Mouse (Mus musculus): Measurements from ENCODE around the gene Iqsec1.

The Iqsec1 gene

DNA sequence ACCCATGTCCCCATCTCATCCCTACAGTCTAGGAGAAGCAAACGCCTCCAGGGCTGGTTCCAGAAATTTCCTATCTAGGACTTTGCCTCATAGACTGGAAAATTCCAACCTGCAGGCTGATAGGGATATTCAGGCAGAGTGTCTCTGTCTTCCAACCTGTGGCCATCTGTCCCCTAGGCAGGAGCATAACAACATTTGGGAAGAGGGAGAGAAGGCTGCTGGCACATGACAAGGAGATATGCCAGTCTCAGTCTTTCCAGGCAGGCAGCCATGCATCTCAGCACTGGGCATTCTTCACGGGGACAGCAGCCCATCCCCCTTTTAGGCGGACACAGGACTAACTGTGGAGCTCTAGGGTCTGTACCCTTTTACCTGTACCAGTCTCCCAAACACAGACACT is 176.4 kb downstream of the Iqsec1 start:
- no peak for DNase-seq

DNA sequence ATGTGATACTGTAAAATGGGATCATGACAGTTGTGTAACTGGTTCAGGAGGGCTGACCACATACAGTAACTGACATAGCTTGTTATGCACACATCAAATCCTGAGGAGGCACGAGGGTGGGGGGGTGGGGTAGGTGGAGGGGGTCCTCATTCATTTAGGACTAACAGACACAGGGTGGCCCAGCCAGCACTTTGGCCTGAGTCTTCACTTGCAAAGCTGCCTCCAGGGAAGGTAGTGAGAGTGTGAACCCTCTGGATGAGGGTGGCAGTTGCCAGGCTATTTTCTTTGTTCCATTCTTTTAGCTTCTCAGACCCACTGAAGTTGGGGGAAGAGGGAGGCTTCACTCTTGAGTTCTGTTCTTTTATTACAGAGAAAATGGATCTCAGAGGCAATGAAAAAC is 177.9 kb downstream of the Iqsec1 start:
- DNase-seq = no peak

DNA sequence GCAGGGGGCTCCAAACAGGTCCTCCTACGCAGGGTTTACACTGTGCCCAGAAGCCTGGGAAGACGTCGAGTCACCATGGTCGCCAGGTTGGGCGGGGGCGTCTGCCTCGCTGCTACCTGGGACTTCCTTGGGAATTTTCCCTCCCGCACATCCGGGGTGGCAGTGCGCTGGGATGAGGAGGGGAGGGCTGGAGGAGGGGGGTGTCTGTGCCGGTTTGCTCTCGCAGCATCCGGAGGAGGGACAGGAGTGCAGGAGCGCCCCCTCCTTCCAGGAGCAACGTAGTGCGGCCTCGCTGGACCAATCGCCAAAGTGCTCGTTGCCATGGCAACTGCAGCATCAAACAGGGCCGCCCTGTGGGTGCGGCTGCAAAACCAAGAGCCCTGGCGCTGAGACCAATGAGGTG is 178.5 kb downstream of the Iqsec1 start:
- peak; percentile 34 to 56 for DNase-seq

DNA sequence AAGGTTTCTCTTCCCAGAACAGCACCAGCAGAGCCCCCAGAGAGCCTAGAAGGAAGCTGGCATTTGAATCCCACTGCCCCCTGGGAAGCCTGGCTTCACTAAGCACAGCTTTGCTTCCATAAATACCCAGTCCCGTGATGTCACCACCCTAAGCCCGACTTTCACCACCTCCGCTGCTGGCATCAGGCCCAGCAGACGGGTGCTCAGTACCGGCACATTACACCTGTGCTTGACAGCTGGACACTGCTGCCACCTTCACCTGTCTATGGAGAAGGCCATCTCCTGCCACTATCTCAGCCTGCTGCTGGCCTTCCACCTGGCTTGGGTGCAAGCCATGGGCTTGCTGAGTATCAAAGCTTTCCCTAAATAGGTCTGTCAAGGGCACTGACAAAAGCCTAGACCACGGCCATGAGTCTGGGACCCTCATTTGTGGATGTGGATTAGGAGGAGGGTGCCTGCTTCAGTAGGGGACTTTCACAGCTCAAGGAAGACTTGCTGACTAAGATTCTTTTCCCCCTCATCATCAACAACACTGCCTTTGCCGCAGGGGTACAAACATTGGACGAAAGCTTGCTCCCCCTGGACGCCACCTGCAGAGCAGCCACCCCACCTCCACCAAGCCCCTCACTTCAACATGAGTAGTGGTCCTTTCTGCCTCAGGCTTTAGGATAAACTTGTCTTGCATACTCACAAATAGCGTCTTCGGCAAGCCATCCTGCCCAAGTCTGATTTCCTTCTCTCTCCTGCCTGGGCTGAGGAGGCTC is 179.2 kb downstream of the Iqsec1 start:
- DNase-seq = peak; percentile 3 to 4

DNA sequence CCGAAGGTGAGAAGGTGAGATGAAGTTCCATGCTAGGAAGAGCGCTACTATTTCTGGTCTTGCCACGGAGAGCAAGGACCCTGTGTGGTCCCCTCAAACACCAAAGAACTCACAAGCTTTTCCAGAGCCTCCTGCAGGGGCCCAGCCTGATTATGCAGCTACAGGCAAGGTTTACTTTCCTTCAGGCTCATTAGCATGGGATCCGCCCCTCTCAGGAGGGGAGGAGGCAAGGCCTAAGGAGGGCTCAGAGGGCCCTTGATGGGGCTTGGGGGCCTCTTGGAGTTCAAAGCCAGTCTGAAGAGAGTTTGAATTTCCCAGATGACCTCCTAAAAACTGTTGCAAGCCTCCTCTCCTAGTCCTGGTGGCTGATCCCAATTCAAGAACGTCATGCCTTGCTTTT is 179.9 kb downstream of the Iqsec1 start:
- no peak for DNase-seq

DNA sequence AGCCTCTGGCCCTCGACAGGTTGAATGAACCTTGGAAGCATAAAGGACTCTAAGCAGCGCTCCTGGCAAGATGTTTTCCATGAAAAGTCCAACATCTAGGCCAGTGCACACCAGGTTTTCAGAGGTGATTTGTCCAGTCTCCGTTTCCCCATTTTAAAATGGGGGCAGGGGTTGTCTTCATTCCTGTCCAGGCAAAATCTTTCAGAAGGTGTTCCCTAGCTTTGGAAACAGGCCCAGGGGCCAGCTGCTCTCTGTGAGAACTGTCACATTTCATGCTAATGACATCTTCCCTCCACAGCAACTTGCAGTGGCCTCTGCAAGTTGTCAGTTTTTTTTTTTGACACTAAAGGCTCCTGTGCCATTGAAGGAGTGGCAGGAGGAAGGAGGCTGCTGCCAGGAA is 180.4 kb downstream of the Iqsec1 start:
- DNase-seq = no peak

- no peak for DNase-seq
Observed at GRCm38 (mm10) chr6:90807581-90807980, 180.9 kb downstream of the Iqsec1 start.

DNA sequence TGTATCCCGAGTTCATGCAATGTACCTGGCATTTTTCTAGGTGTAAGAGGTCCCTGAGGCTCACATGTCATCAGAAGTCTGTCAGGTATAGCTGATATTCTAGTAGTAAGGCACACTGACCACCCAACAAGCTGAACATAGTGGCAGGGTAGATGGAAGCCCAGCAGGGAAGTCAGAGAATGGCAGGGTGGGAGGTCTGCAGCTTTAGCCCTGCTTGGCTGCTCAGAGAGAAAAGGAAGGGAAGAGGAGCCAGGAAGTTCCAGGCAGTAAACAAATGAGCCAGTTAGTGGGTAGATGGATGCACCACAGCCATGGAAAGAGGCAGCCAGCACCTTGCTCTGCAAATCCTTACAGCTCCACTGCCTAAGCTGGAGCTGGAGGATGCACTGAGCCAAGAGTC is 181.7 kb downstream of the Iqsec1 start:
- DNase-seq = no peak

GRCm38 (mm10) chr6:90805101-90805500 is 183.4 kb downstream of the Iqsec1 start:
- no peak for DNase-seq

DNA sequence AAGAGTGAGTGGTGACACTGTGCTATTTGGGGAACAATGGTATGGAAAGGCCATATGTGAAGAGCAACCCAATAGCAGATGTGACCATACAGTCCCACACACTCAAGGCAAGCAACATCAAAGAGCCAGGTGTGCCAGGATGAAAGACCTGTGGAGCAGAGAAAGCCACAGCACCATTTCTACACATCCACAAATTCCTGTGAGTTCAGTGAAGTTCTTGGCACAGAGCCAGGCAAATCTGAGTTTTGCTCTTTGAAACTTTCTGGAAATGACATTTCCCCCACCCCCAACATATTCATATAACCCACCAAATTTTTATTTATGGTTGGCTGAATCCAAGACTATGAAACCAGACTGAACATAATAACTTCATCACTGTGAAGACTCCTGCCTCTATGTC is 183.8 kb downstream of the Iqsec1 start:
- peak in 1 of 2 experiments; percentile 10 for DNase-seq

- DNase-seq = no peak
Observed at GRCm38 (mm10) chr6:90802604-90803003, 185.9 kb downstream of the Iqsec1 start.

DNA sequence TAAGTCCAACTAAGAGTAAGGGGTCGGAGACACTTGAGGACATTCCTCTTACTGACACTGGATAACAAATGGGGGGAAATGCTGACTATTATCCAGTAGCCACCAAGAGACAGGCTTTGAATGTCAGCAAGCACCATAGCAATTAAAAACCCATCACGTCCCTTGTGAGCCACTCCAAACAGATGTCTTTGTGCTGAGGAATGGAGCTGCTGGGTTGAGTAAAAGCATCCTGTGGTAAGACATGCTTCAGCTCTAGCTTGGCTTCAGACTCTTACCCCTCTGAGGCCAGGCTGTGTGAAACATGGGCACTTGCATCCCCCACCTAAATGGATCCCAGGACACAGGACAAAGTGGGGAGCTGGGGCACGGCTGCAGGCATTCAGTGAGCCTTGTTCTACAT is 186.4 kb downstream of the Iqsec1 start:
- no peak for DNase-seq

GRCm38 (mm10) chr6:90800825-90801224 is 187.7 kb downstream of the Iqsec1 start:
- no peak for DNase-seq

DNA sequence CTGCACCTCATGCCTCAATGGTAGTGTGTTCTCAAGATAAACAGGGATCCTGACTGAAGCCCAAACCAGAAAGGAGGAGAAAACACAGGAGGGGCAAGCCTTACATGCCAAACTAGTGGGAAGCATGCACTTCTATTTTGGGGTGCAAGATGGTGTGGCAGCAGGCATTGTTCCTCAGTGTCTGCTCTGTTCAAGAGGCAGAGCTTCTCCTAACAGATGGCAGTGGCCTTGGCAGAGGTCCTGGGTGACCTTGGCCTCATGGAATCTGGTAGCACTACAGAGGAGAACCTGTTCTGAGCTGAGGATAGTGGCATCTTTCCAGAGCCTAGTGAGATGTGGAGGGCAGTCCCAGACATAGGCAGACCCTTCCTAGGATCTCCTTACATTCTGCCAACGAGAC is 189.4 kb downstream of the Iqsec1 start:
- DNase-seq = no peak

GRCm38 (mm10) chr6:90798201-90798600 is 190.3 kb downstream of the Iqsec1 start:
- no peak for DNase-seq

- DNase-seq = no peak
Observed at GRCm38 (mm10) chr6:90796902-90797596, 191.4 kb downstream of the Iqsec1 start.

DNA sequence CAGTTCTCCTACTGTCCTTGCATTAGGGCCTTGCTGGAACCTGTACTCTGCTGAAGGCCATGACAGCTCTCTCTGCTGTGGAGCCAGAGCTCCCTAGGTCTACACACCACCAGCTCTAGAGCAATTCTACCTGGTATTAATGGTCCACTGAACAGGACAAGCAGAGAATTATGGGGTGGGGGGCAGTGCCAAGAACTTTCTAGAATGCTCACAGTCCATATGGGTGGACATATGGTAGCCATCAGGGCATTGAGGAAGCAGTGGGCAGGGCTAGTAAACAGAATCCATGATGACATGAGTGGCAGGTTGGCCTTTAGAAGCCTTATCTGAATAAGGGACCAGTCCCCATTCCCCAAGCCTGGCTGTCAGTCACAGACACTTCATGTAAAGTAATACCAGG is 197.6 kb downstream of the Iqsec1 start:
- no peak for DNase-seq

DNA sequence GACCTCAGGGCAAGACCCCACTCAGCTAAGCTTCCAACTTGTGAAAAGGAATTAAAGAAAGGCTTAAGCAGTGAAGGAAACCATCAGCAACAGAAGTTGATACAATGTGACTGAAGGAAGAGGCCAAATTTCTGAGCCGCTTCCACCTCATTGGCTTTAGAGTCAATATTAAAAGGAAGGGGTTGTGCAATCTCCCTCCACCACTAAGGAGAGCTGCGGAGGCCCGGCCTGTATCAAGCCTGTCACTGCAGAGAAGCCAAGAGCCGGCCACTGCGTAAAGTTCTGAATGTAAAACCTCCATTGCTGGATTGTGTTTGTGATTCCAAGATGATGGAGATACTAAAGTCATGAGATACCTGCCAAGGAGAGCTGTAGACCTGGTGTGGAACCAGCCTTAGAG is 199.0 kb downstream of the Iqsec1 start:
- no peak for DNase-seq

GRCm38 (mm10) chr6:90787587-90787986 is 200.9 kb downstream of the Iqsec1 start:
- no peak for DNase-seq

DNA sequence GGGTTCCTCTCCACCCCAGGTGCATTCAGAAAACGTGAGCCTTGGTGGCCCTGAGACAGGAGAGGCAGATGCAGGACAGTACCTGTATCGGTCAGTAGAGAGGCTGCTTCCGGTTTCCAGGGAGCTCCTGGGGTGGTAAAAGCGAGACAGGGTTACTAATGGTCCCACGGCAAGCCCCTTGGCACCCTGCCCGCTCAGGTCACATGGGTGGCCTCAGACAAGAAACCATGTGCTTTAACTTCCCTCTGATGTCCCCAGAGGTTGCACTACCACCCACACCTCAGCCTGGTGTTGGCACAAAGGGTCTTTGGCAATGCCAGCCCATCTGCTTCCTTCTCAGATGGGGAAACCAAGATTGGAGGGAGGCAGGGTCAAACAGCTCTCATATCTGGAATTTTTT is 201.4 kb downstream of the Iqsec1 start:
- peak in 1 of 2 experiments; percentile 19 for DNase-seq

DNA sequence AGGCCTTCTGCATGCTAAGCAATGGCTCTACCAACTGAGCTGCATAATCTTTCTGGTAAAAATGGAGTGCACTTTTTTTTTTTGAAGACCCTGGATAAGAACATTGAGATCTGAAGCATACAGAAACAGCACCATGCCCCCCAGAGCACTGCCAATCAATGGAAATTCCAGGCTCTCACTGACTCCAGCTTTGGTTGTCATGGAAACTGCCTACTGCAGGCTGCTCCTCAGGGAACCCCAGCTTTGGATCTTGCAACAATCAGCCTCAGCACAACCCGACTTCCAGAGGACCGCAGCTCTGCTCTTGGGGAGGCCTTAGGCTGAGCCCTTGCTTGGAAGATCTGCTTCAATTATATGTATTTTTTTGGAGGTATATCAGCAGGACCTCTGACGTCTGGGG is 201.9 kb downstream of the Iqsec1 start:
- no peak for DNase-seq

- no peak for DNase-seq
Observed at GRCm38 (mm10) chr6:90783945-90784344, 204.5 kb downstream of the Iqsec1 start.

DNA sequence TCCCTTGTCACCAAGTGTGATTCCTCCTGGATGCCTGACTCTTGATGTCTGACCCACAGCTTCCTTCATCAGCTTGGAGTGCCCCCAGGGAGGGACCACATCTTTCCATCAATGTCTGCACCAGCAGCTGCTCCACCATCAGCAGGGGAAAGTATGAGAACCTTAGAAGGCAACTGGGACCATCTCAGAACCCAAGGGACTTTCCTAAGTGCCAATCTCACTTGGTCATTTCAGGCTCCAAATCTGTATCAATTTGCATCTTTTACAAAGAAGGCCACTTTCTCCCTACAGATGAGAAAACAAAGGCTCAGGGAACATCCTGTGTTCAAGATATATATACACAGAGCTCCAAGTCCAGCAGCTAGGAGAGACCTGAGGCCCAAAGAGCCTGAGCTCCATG is 205.3 kb downstream of the Iqsec1 start:
- DNase-seq = no peak

DNA sequence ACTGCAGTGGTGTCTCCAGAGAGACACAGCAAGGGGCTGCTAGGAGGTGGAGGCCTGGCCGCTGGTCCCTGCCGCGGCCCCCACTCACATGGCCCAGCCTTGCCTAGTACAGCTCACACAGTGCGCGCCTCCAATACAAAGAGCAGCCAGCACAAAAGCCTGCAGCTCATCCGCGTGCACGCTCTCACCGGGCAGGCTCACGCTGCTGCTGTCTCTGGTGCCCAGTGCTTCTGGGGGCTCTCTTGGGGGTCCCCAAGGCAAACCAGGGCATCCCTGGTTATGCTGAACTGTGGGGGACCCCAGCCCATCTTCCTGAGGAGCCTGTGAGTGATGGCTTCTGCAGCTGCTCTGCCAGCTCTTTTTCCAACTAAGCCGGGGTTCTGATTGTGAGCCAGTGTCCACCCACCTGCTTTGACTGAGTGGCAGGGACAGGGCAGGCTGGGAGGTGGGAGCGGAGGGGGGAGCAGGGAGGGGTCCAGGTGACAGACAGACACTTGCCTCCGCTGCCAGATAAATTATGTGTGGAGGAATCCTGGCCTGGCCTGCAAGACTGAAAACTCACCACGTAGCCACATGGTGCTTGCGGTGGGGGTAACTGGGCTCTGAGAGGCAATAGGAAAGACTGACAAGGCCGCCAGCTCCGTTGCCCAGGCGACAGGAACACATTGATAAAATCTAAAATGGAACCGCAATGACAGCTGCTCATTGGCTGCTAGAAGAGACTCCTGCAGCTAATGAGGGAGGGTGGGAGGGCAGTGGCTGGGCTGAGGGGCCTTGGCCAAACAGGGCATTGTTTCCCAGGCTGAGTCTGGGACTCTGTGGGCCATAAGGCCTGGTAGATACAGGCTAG is 206.3 kb downstream of the Iqsec1 start:
- peak in 1 of 2 experiments; percentile 14 for DNase-seq
